Mouse (Mus musculus): Measurements from ENCODE around the gene Rasip1. TPM values are rescaled to one million over a fixed set of nuclear protein-coding genes. Genes with fewer than 3 reads are reported as not detected.
"Not testable (repeated sequence)": the region's sequence is repeated elsewhere in the genome, so short reads cannot be mapped to it uniquely, and the experiment has no call there.

Rasip1 gene
- polyA plus RNA-seq, 1 experiment from 2014 or later, result 17.2 TPM

DNA sequence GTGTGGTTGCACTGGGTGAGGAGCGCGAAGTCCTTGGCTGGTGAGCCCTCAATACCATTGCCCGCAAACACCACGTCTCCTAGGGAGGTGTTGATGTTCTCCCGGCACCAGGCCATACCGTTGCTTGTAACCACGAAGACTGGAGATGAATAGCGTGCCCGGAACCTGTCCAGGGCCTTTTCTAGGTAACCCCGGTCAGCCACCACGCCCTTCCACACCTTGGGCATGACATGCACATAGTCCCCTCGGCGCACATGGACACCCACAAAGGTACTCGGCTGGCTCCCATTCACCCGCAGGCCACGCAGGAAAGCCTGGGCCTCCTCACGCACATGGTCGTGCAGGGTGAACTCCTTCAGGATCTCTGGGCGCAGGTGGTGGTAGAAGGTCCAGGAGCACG, 23.2 kb downstream of the Rasip1 start:
- H3K36me3 ChIP-seq (replicated peaks; ENCODE audit: control insufficient read depth, insufficient read depth); H3K9me3 ChIP-seq (ENCODE audit: control insufficient read depth, low read length); H3K27me3 ChIP-seq (ENCODE audit: control insufficient read depth, insufficient read depth, low read length); ATAC-seq (ENCODE audit: low FRiP score); H3K9ac ChIP-seq; H3K27ac ChIP-seq; H3K4me3 ChIP-seq (replicated peaks; ENCODE audit: low read length); H3K4me1 ChIP-seq (replicated peaks; ENCODE audit: control insufficient read depth, insufficient read depth, low read length); H3K4me2 ChIP-seq (replicated peaks); DNase-seq (ENCODE audit: low spot score): not testable (repeated sequence)
- WGBS, result 96% methylated on average over 18 of the region's 20 CpGs

- no peak overlapping the region; the same call in 1 of the 2 replicates for H3K9ac ChIP-seq
- no peak overlapping the region for H3K27ac ChIP-seq
- no peaks in the 10 kb centered on the region for H3K36me3 ChIP-seq (replicated peaks; ENCODE audit: control insufficient read depth, insufficient read depth)
- whole genome bisulfite sequencing, result 31% methylated on average over 17 of the region's 17 CpGs
- DNase-seq (ENCODE audit: low spot score) (no peak), ATAC-seq (ENCODE audit: low FRiP score) (no peak)
- H3K27me3 ChIP-seq (ENCODE audit: control insufficient read depth, insufficient read depth, low read length), result no peaks in the 10 kb centered on the region
- H3K4me1 ChIP-seq (replicated peaks; ENCODE audit: control insufficient read depth, insufficient read depth, low read length), result no peaks in the 10 kb centered on the region
- H3K4me3 ChIP-seq (replicated peaks; ENCODE audit: low read length), result no peak overlapping the region
- H3K4me2 ChIP-seq (replicated peaks), result peak overlapping the region; percentile 32
- no peaks in the 10 kb centered on the region for H3K9me3 ChIP-seq (ENCODE audit: control insufficient read depth, low read length)
Measured at GRCm38 (mm10) chr7:45654424-45655047, 27.2 kb downstream of the Rasip1 start.

GRCm38 (mm10) chr7:45660746-45661478, 33.6 kb downstream of the Rasip1 start:
- Histone ChIP-seq H3K4me1 (replicated peaks; ENCODE audit: control insufficient read depth, insufficient read depth, low read length) (no peaks in the 10 kb centered on the region), H3K27ac (no peak overlapping the region), H3K4me2 (replicated peaks) (no peak overlapping the region), H3K27me3 (ENCODE audit: control insufficient read depth, insufficient read depth, low read length) (no peaks in the 10 kb centered on the region), H3K4me3 (replicated peaks; ENCODE audit: low read length) (no peak overlapping the region), H3K9me3 (ENCODE audit: control insufficient read depth, low read length) (no peaks in the 10 kb centered on the region), H3K36me3 (replicated peaks; ENCODE audit: control insufficient read depth, insufficient read depth) (no peaks in the 10 kb centered on the region), H3K9ac (no peak overlapping the region)
- WGBS, result 85% methylated on average over 11 of the region's 11 CpGs
- DNase-seq (ENCODE audit: low spot score) (no peak), ATAC-seq (ENCODE audit: low FRiP score) (no peak)

GRCm38 (mm10) chr7:45661702-45662101, 34.4 kb downstream of the Rasip1 start:
- ATAC-seq (ENCODE audit: low FRiP score); H3K36me3 ChIP-seq (replicated peaks; ENCODE audit: control insufficient read depth, insufficient read depth); H3K4me1 ChIP-seq (replicated peaks; ENCODE audit: control insufficient read depth, insufficient read depth, low read length); H3K27me3 ChIP-seq (ENCODE audit: control insufficient read depth, insufficient read depth, low read length); H3K4me3 ChIP-seq (replicated peaks; ENCODE audit: low read length); H3K9ac ChIP-seq; H3K9me3 ChIP-seq (ENCODE audit: control insufficient read depth, low read length); H3K4me2 ChIP-seq (replicated peaks); H3K27ac ChIP-seq; DNase-seq (ENCODE audit: low spot score): not testable (repeated sequence)
- WGBS, result 85% methylated on average over 6 of the region's 6 CpGs

GRCm38 (mm10) chr7:45665303-45666138, 38.2 kb downstream of the Rasip1 start:
- no peaks in the 10 kb centered on the region for H3K36me3 ChIP-seq (replicated peaks; ENCODE audit: control insufficient read depth, insufficient read depth)
- WGBS, result 69% methylated on average over 13 of the region's 13 CpGs
- ATAC-seq (ENCODE audit: low FRiP score), result no peak

GRCm38 (mm10) chr7:45666161-45666560, 38.9 kb downstream of the Rasip1 start, which contains the start of gene Fut2:
Gene Fut2 (minus strand): TSS chr7:45666394.
- no peaks in the 10 kb centered on the region for H3K36me3 ChIP-seq (replicated peaks; ENCODE audit: control insufficient read depth, insufficient read depth)
- no peaks in the 10 kb centered on the region for H3K4me1 ChIP-seq (replicated peaks; ENCODE audit: control insufficient read depth, insufficient read depth, low read length)
- no peak within 1 kb of the TSS for H3K4me3 ChIP-seq (replicated peaks; ENCODE audit: low read length)
- no peak within 1 kb of the TSS for H3K9ac ChIP-seq
- H3K27me3 ChIP-seq (ENCODE audit: control insufficient read depth, insufficient read depth, low read length), result no peaks in the 10 kb centered on the region
- no peak for DNase-seq (ENCODE audit: low spot score)
- no peaks in the 10 kb centered on the region for H3K9me3 ChIP-seq (ENCODE audit: control insufficient read depth, low read length)
- 82% methylated on average over 7 of the region's 7 CpGs for WGBS
- ATAC-seq (ENCODE audit: low FRiP score), result no peak
- H3K27ac ChIP-seq, result no peak within 1 kb of the TSS
- no peak within 1 kb of the TSS for H3K4me2 ChIP-seq (replicated peaks)

More at GRCm38 (mm10) chr7:45665303-45666138, 38.2 kb downstream of the Rasip1 start:
- no peak for DNase-seq (ENCODE audit: low spot score)
- no peak overlapping the region for H3K4me3 ChIP-seq (replicated peaks; ENCODE audit: low read length)
- H3K9me3 ChIP-seq (ENCODE audit: control insufficient read depth, low read length), result no peaks in the 10 kb centered on the region
- no peaks in the 10 kb centered on the region for H3K4me1 ChIP-seq (replicated peaks; ENCODE audit: control insufficient read depth, insufficient read depth, low read length)
- H3K4me2 ChIP-seq (replicated peaks), result no peak overlapping the region
- H3K27me3 ChIP-seq (ENCODE audit: control insufficient read depth, insufficient read depth, low read length), result no peaks in the 10 kb centered on the region
- H3K9ac ChIP-seq, result no peak overlapping the region
- H3K27ac ChIP-seq, result no peak overlapping the region

- no peak overlapping the region for H3K4me3 ChIP-seq (replicated peaks; ENCODE audit: low read length)
- ATAC-seq (ENCODE audit: low FRiP score), result no peak
- no peaks in the 10 kb centered on the region for H3K9me3 ChIP-seq (ENCODE audit: control insufficient read depth, low read length)
- H3K4me2 ChIP-seq (replicated peaks), result no peak overlapping the region
- DNase-seq (ENCODE audit: low spot score), result no peak
- 78% methylated on average over 14 of the region's 14 CpGs for WGBS
- no peak overlapping the region for H3K9ac ChIP-seq
- no peak overlapping the region for H3K27ac ChIP-seq
- no peaks in the 10 kb centered on the region for H3K27me3 ChIP-seq (ENCODE audit: control insufficient read depth, insufficient read depth, low read length)
- no peaks in the 10 kb centered on the region for H3K36me3 ChIP-seq (replicated peaks; ENCODE audit: control insufficient read depth, insufficient read depth)
- H3K4me1 ChIP-seq (replicated peaks; ENCODE audit: control insufficient read depth, insufficient read depth, low read length), result no peaks in the 10 kb centered on the region
Measured at GRCm38 (mm10) chr7:45667761-45668160, 40.5 kb downstream of the Rasip1 start.

- H3K9ac ChIP-seq, result no peak overlapping the region
- no peak for DNase-seq (ENCODE audit: low spot score)
- no peaks in the 10 kb centered on the region for H3K27me3 ChIP-seq (ENCODE audit: control insufficient read depth, insufficient read depth, low read length)
- no peaks in the 10 kb centered on the region for H3K36me3 ChIP-seq (replicated peaks; ENCODE audit: control insufficient read depth, insufficient read depth)
- ATAC-seq (ENCODE audit: low FRiP score), result no peak
- no peak overlapping the region for H3K4me3 ChIP-seq (replicated peaks; ENCODE audit: low read length)
- H3K27ac ChIP-seq, result no peak overlapping the region
- H3K4me1 ChIP-seq (replicated peaks; ENCODE audit: control insufficient read depth, insufficient read depth, low read length), result no peaks in the 10 kb centered on the region
- 94% methylated on average over 9 of the region's 9 CpGs for WGBS
- no peak overlapping the region for H3K4me2 ChIP-seq (replicated peaks)
- no peaks in the 10 kb centered on the region for H3K9me3 ChIP-seq (ENCODE audit: control insufficient read depth, low read length)
Measured at GRCm38 (mm10) chr7:45668921-45669320, 41.6 kb downstream of the Rasip1 start.

DNA sequence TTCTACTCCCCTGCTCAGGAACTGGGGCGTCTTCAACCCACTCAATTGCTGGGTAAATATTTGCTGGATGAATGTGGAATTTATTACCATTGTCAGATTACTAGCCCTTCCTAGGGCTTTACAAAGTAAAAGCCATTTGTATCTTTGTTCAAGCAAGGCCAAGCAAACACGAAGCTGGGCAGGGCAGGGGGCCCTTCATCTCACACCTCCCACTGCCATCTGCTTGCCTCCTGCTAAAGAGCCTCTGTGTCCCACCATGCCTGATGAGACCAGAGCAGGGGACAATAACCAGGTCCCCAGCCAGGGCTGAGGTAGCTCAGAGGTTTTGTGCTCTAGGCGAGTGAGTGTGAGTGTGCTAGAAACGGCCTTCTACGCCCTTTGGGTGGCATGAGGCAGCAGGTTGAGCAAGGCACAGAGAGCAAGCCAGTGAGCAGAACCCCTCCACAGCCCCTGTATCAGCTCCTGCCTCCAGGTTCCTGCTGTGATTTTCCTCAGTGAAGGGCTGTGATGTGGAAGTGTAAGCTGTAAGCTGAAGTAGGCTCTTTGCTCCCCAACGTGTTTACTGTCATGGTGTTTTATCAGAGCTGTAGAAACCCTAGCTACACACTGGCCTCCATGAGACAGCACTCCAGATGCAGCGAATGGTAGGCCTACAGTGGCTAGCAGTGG, 50.5 kb downstream of the Rasip1 start:
- no peaks in the 10 kb centered on the region for H3K36me3 ChIP-seq (replicated peaks; ENCODE audit: control insufficient read depth, insufficient read depth)
- WGBS, result 78% methylated on average over 7 of the region's 7 CpGs
- H3K4me3 ChIP-seq (replicated peaks; ENCODE audit: low read length), result no peak overlapping the region
- DNase-seq (ENCODE audit: low spot score) (no peak), ATAC-seq (ENCODE audit: low FRiP score) (no peak)
- H3K27me3 ChIP-seq (ENCODE audit: control insufficient read depth, insufficient read depth, low read length), result no peaks in the 10 kb centered on the region
- H3K27ac ChIP-seq, result no peak overlapping the region
- H3K4me1 ChIP-seq (replicated peaks; ENCODE audit: control insufficient read depth, insufficient read depth, low read length), result no peaks in the 10 kb centered on the region
- H3K9me3 ChIP-seq (ENCODE audit: control insufficient read depth, low read length), result no peaks in the 10 kb centered on the region
- no peak overlapping the region for H3K4me2 ChIP-seq (replicated peaks)
- no peak overlapping the region for H3K9ac ChIP-seq

Measured in hindbrain, embryonic 14.5 days (tissue).